Mouse (Mus musculus): ENCODE data around the gene Mnd1.

- TF ChIP-seq CTCF (IDR thresholded peaks at IDR 0.05; ENCODE audit: low read depth), result no peak
- TF ChIP-seq EP300 (optimal IDR thresholded peaks at IDR 0.05), result no peak
Observed at GRCm38 (mm10) chr3:84156105-84156504, 519 bp upstream of the Mnd1 start.
